Mouse (Mus musculus) heart, postnatal 0 days (tissue): Measurements from ENCODE around the gene Mbd6.

ENCODE experiments used
- CTCF ChIP-seq: IDR thresholded peaks from 2 replicates; pipeline ENCODE4 v1.5.1; 2016; ENCODE audit warnings: antibody characterized with exemption, control low read depth, low read depth
- EP300 ChIP-seq: IDR thresholded peaks from 2 replicates; pipeline ENCODE4 v1.6.1; 2016; ENCODE audit warnings: antibody characterized with exemption, low read depth

DNA sequence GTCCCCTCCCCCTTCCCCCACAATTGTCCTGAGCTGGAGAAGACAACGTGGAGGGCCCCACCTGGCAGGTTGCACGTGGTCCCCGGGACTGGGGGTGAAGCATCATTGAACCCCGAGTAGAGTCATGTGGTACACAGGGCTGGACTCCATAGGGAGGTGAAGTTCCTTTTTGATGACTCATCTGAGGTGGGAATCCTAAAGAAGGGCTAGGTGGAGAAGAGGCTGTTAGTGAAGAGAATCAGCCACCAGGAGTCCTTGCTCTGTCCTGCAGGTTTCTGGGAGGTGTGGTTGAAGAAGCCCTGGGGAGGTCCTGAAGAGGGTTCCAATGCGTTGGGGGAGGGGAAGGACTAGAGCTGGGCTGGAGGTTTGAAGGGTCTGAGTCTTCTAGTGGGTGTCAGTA, 48.1 kb upstream of the Mbd6 start:
- no peak for TF ChIP-seq CTCF
- no peak for TF ChIP-seq EP300
